Mouse (Mus musculus): ENCODE measurements around the gene Ndufaf8. TPM values are rescaled to one million over a fixed set of nuclear protein-coding genes. Genes with fewer than 3 reads are reported as not detected.

Gene Ndufaf8
- polyA plus RNA-seq, 1 experiment from 2014 or later = 46.8 TPM

DNA sequence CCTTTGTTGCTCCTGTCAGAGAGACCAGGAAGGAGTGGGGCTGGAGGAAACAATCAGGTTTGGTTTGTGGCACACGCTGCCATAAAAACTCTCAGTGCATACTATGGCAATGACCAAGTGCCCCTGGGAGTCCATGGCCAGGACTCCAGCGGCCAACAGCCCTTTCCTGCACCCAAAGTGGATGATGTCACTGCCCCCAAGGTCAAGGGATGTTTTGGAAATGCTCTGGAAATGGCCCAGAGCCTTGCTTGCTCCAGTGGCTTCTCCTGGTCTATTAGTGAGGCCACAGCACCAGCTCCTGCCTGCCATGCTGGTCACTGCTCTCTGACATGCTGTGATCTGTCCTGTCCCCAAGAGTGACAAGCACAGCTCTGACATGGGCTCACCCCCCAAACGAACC is 22.5 kb upstream of the Ndufaf8 start:
- no peak overlapping the region for H3K4me3 ChIP-seq (ENCODE audit: low read depth, low read length)
- peaks cover 34% of the 10 kb centered on the region for H3K36me3 ChIP-seq (ENCODE audit: control insufficient read depth, insufficient read depth, low read length)
- no peaks in the 10 kb centered on the region for H3K9me3 ChIP-seq (replicated peaks; ENCODE audit: control insufficient read depth, low read length, poor library complexity, severe bottlenecking)
- ATAC-seq = no peak
- no peaks in the 10 kb centered on the region for H3K27me3 ChIP-seq (ENCODE audit: control insufficient read depth, insufficient read depth, low read depth, low read length)
- H3K27ac ChIP-seq (ENCODE audit: low read length) = no peak overlapping the region
- H3K4me2 ChIP-seq (ENCODE audit: low read length) = no peak overlapping the region
- no peaks in the 10 kb centered on the region for H3K4me1 ChIP-seq (ENCODE audit: control insufficient read depth, insufficient read depth, low read length)
- H3K9ac ChIP-seq (ENCODE audit: low read depth, low read length) = no peak overlapping the region
- 87% methylated on average over 3 of the region's 3 CpGs for WGBS

DNA sequence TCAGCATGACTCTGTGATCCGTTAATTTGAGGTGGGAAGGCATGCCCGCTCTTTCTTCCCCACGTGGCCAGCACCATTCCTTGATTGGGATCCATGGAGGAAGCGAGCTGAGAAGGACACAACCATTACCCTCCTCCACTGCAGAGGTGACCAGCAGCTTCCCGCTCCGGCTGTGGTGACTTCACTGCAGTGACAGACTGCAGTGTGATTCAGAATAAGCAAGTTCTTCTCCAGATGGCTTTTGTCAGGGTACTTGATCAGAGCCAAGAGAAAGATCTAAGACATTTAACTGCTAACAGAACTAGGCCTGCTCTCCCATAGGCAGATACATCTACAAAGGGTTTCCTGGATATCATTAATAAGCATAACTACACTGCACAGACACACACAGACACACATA is 18.4 kb upstream of the Ndufaf8 start:
- no peak overlapping the region for H3K9ac ChIP-seq (ENCODE audit: low read depth, low read length)
- H3K4me2 ChIP-seq (ENCODE audit: low read length) = no peak overlapping the region
- no peak overlapping the region for H3K27ac ChIP-seq (ENCODE audit: low read length)
- ATAC-seq = no peak
- H3K4me3 ChIP-seq (ENCODE audit: low read depth, low read length) = no peak overlapping the region
- no peaks in the 10 kb centered on the region for H3K9me3 ChIP-seq (replicated peaks; ENCODE audit: control insufficient read depth, low read length, poor library complexity, severe bottlenecking)
- H3K4me1 ChIP-seq (ENCODE audit: control insufficient read depth, insufficient read depth, low read length) = peaks cover 3% of the 10 kb centered on the region
- 95% methylated on average over 6 of the region's 6 CpGs for WGBS
- no peaks in the 10 kb centered on the region for H3K27me3 ChIP-seq (ENCODE audit: control insufficient read depth, insufficient read depth, low read depth, low read length)
- peaks cover 26% of the 10 kb centered on the region for H3K36me3 ChIP-seq (ENCODE audit: control insufficient read depth, insufficient read depth, low read length)

DNA sequence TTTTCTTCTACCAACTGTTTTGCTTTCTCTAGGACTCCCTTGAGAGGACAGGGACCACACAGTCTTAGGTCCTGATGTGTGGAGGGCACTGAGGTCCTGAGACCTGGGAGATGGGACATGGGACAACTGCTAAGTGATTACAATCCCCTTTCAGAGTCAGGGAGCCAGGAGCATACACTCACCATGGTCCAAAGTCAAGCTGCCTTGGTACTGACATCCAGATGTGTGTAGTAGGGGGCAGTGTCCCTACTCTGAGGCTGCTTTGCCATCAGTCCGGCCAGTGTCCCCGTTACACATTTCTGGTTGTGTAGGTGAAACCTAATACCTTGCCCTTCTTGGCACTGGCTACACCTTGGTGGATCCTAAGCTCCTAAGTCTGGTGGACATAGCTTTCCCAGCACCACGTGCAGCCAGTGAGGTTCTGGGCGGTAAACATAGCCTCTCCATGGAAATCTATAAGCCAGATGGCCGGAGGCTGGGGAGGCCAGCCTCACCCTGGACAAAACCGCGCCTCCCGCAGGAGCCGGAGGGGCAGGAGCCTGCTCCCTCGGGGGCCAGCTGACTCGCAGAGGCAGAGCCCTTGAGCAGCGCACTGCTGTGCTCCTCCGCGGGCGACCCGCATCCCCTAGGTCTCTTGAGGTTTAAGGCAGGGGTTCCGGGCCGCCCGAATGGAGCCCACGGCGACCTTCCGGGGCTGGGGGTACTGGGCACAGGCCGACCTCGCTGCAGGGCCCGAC is 12.7 kb upstream of the Ndufaf8 start:
- peak; percentile 59 for ATAC-seq
- Histone ChIP-seq H3K27me3 (ENCODE audit: control insufficient read depth, insufficient read depth, low read depth, low read length) (no peaks in the 10 kb centered on the region), H3K4me3 (ENCODE audit: low read depth, low read length) (peak overlapping the region; percentile 68), H3K9me3 (replicated peaks; ENCODE audit: control insufficient read depth, low read length, poor library complexity, severe bottlenecking) (no peaks in the 10 kb centered on the region), H3K27ac (ENCODE audit: low read length) (peak overlapping the region; percentile 83), H3K4me2 (ENCODE audit: low read length) (peak overlapping the region; percentile 88), H3K36me3 (ENCODE audit: control insufficient read depth, insufficient read depth, low read length) (peaks cover 6% of the 10 kb centered on the region), H3K4me1 (ENCODE audit: control insufficient read depth, insufficient read depth, low read length) (peaks cover 16% of the 10 kb centered on the region), H3K9ac (ENCODE audit: low read depth, low read length) (peak overlapping the region; percentile 88)
- under 1% methylated on average over 25 of the region's 25 CpGs for WGBS

DNA sequence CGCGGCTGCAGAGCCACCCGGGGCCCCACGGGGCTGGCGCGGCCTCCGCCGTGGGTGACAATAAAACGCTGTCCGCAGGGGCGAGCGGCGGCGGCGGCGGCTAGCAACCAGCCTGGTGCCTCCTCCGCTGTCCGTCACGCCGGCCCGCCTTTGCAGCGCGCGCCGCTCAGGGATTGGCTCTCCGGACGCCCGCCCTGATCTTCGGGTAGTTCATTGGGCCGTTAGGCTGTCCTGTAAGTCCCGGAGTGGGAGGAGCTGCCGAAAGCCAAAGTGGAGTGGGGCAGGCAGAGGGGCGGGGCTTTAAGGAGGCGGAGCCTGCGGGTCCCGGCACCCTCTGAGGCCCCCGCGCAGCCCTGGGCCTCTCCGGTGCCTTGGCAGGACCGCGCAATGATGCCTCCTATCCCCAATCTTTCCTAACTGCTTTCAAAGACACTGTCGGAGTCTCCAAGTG is 12.0 kb upstream of the Ndufaf8 start, which contains the start of gene Cep131:
Gene Cep131, minus strand, starts transcription at position 126 of the 451 bp plus-strand sequence.
- Histone ChIP-seq H3K27ac (ENCODE audit: low read length) (peak within 1 kb of the TSS; percentile 83), H3K4me3 (ENCODE audit: low read depth, low read length) (peak within 1 kb of the TSS; percentile 68), H3K4me2 (ENCODE audit: low read length) (peak within 1 kb of the TSS; percentile 88), H3K27me3 (ENCODE audit: control insufficient read depth, insufficient read depth, low read depth, low read length) (no peaks in the 10 kb centered on the region), H3K9me3 (replicated peaks; ENCODE audit: control insufficient read depth, low read length, poor library complexity, severe bottlenecking) (no peaks in the 10 kb centered on the region), H3K9ac (ENCODE audit: low read depth, low read length) (peak within 1 kb of the TSS; percentile 88), H3K4me1 (ENCODE audit: control insufficient read depth, insufficient read depth, low read length) (peaks cover 16% of the 10 kb centered on the region), H3K36me3 (ENCODE audit: control insufficient read depth, insufficient read depth, low read length) (peaks cover 8% of the 10 kb centered on the region; the same call in 1 of the 2 replicates)
- peak; percentile 99 for ATAC-seq
- under 1% methylated on average over 34 of the region's 42 CpGs for WGBS

DNA sequence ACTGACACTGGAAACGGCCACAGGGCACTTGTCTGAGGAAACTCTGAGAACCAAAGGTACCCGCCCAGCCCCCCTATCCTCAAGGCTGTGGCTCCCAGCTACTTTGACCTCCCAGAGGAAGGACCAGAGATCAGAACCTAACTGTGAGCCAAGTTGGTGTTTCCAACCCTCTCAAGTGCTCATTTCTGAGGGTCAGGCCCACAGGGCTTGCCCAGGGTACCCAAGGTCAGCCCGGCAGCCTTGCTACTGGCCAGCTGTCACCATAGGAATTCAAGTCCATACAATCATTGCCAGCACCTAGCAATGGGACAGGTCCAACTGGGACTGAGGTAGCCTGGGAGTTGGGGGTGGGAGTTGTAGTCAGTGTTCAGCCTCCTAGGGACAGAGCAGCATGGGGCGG is 8.1 kb upstream of the Ndufaf8 start:
- H3K4me1 ChIP-seq (ENCODE audit: control insufficient read depth, insufficient read depth, low read length) = peaks cover 8% of the 10 kb centered on the region
- no peak overlapping the region for H3K27ac ChIP-seq (ENCODE audit: low read length)
- H3K9ac ChIP-seq (ENCODE audit: low read depth, low read length) = no peak overlapping the region
- no peaks in the 10 kb centered on the region for H3K9me3 ChIP-seq (replicated peaks; ENCODE audit: control insufficient read depth, low read length, poor library complexity, severe bottlenecking)
- no peak for ATAC-seq
- no peaks in the 10 kb centered on the region for H3K27me3 ChIP-seq (ENCODE audit: control insufficient read depth, insufficient read depth, low read depth, low read length)
- 93% methylated on average over 4 of the region's 4 CpGs for WGBS
- H3K4me2 ChIP-seq (ENCODE audit: low read length) = no peak overlapping the region
- H3K36me3 ChIP-seq (ENCODE audit: control insufficient read depth, insufficient read depth, low read length) = peaks cover 24% of the 10 kb centered on the region
- no peak overlapping the region for H3K4me3 ChIP-seq (ENCODE audit: low read depth, low read length)

DNA sequence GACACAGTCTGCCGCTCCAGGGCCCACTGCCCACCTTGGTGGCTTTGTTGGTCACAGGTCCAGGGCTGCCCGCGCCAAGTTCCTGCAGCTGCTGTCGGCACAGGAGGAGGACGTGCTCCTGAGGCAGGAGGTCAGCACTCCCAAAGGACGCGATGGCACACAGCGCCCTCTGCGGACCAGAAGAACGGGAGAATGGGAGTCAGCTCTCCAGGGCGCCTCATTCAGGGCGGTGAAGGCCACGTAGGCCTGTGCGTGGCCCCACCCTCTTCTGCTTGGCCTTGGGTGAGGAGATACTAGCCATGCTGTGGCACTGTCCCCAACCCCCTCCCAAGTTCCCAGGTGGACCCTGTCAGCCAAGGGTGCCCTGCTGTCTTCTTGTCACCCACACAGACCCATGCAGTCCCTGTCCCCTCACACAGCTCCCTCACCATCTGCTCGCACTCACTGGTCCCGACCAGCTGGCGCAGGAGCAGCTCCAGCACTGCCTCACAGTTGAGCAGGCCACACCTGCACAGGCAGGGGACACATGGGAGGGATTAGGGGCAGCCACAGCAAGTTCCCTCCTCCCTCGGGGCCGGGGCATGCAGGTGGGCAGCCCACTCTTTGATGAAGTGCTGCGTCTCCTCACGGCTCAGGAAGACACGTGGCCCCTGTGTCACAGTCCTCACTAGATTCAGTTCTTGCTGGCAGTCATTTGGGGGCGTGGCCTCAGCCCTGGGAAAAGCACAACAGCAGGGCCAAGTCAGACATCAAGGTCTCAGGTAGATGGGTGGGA is 5.7 kb upstream of the Ndufaf8 start:
- no peaks in the 10 kb centered on the region for H3K9me3 ChIP-seq (replicated peaks; ENCODE audit: control insufficient read depth, low read length, poor library complexity, severe bottlenecking)
- no peak overlapping the region for H3K27ac ChIP-seq (ENCODE audit: low read length)
- H3K9ac ChIP-seq (ENCODE audit: low read depth, low read length) = no peak overlapping the region
- H3K36me3 ChIP-seq (ENCODE audit: control insufficient read depth, insufficient read depth, low read length) = peaks cover 24% of the 10 kb centered on the region
- no peak overlapping the region for H3K4me3 ChIP-seq (ENCODE audit: low read depth, low read length)
- peaks cover 8% of the 10 kb centered on the region for H3K4me1 ChIP-seq (ENCODE audit: control insufficient read depth, insufficient read depth, low read length)
- ATAC-seq = no peak
- WGBS = 76% methylated on average over 23 of the region's 23 CpGs
- no peak overlapping the region for H3K4me2 ChIP-seq (ENCODE audit: low read length)
- H3K27me3 ChIP-seq (ENCODE audit: control insufficient read depth, insufficient read depth, low read depth, low read length) = no peaks in the 10 kb centered on the region

DNA sequence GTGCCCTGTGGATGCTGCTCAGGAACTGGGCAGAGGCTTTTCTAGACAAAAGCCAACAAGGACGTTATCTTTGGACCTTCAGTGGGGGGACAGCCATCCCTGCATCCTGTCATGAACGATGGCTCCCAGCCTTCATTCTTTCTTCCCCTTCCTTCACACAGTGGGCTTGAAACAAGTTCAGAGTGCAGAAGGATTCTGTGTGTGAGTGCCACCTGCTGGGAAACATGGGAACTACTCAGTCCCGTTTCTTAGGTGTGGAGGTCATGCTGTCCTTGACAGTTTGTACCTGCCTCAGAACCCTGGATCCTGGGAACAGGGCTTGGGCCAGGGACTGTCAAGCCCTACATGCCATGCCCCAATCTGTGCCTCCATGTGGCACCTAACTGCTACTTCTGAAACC is 2.3 kb downstream of the Ndufaf8 start:
- peak overlapping the region; percentile 23 for H3K27ac ChIP-seq (ENCODE audit: low read length)
- 0% methylated on average over 3 of the region's 3 CpGs for WGBS
- no peak overlapping the region for H3K4me2 ChIP-seq (ENCODE audit: low read length)
- H3K4me3 ChIP-seq (ENCODE audit: low read depth, low read length) = no peak overlapping the region
- H3K36me3 ChIP-seq (ENCODE audit: control insufficient read depth, insufficient read depth, low read length) = peaks cover 16% of the 10 kb centered on the region
- H3K9me3 ChIP-seq (replicated peaks; ENCODE audit: control insufficient read depth, low read length, poor library complexity, severe bottlenecking) = no peaks in the 10 kb centered on the region
- peaks cover 21% of the 10 kb centered on the region for H3K4me1 ChIP-seq (ENCODE audit: control insufficient read depth, insufficient read depth, low read length)
- H3K9ac ChIP-seq (ENCODE audit: low read depth, low read length) = 0 out of 2 replicates have a peak overlapping the region, but pooled peaks have one; percentile 24
- H3K27me3 ChIP-seq (ENCODE audit: control insufficient read depth, insufficient read depth, low read depth, low read length) = no peaks in the 10 kb centered on the region
- no peak for ATAC-seq

DNA sequence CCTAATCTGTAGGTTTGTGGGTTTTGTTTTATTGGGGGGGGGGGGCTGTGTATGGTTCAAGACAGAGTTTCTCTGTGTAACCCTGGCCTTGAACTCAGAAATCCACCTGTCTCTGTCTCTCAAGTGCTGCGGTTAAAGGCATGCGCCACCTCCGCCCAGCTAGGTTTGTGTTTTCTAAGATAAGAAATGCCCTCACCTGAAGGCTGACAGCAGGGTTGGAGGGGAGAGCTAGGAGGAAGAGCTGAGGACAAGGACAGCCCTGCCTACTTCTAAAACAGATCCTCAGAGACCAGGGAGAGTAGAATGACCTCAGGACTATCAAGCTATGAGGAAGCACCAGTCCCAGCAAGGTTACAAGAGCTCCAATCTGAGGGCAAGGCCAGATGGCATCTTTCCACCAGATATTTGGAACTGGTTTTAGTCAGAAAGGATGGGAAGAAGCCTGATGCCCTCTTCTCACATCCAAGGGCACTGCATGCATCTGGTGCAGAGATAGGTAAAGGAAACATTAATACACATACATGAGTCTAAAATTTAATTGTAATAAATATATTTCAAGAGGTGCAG is 4.8 kb downstream of the Ndufaf8 start:
- WGBS = 97% methylated on average over 3 of the region's 3 CpGs
- Histone ChIP-seq H3K27me3 (ENCODE audit: control insufficient read depth, insufficient read depth, low read depth, low read length) (no peaks in the 10 kb centered on the region), H3K4me2 (ENCODE audit: low read length) (no peak overlapping the region), H3K9me3 (replicated peaks; ENCODE audit: control insufficient read depth, low read length, poor library complexity, severe bottlenecking) (no peaks in the 10 kb centered on the region), H3K4me1 (ENCODE audit: control insufficient read depth, insufficient read depth, low read length) (peaks cover 12% of the 10 kb centered on the region), H3K9ac (ENCODE audit: low read depth, low read length) (no peak overlapping the region), H3K4me3 (ENCODE audit: low read depth, low read length) (no peak overlapping the region), H3K36me3 (ENCODE audit: control insufficient read depth, insufficient read depth, low read length) (peaks cover 16% of the 10 kb centered on the region), H3K27ac (ENCODE audit: low read length) (no peak overlapping the region)
- ATAC-seq = no peak

Measured in midbrain, embryonic 16.5 days (tissue).